Mouse (Mus musculus) CH12.LX (cell line): ENCODE data around the gene Mcrip1. TPM values are rescaled to one million over a fixed set of nuclear protein-coding genes. Genes with fewer than 3 reads are reported as not detected.
A peak's percentile ranks its signal among the peaks of the same experiment; 100 is the strongest.

ENCODE experiments used
- DNase-seq: peaks from one replicate; pipeline ENCODE4 v3.0.0-alpha.2; 2013; ENCODE audit errors: extremely low read depth
- H3K27ac ChIP-seq: 2 replicates; pipeline ENCODE4 v1.5.1; 2012; ENCODE audit warnings: low read depth, mild to moderate bottlenecking, control low read depth, moderate library complexity; ENCODE audit not compliant: insufficient read depth
- H3K27me3 ChIP-seq: replicated peaks from 2 replicates; pipeline ENCODE3; 2012; ENCODE audit warnings: inconsistent platforms
- H3K36me3 ChIP-seq, 2 experiments: replicated peaks in 1 of 2; 2 replicates each; pipeline versions ENCODE3 to v1.6.1; 2012; ENCODE audit warnings: inconsistent platforms in 1 of 2, low read length in 1 of 2, mild to moderate bottlenecking in 1 of 2, mixed read lengths in 1 of 2, moderate library complexity in 1 of 2; ENCODE audit not compliant: control insufficient read depth in 1 of 2, insufficient read depth in 1 of 2
- H3K4me1 ChIP-seq, 2 experiments: 2 replicates each; pipeline ENCODE4 v1.6.1; 2012; ENCODE audit warnings: inconsistent platforms in 1 of 2, moderate library complexity in 1 of 2; ENCODE audit not compliant: insufficient read depth in 2 of 2, control insufficient read depth in 1 of 2
- H3K4me2 ChIP-seq: 2 replicates; pipeline ENCODE4 v1.6.1; 2012; ENCODE audit warnings: low read depth, mild to moderate bottlenecking, control low read depth; ENCODE audit not compliant: poor library complexity, insufficient read depth, severe bottlenecking
- H3K4me3 ChIP-seq, 3 experiments: fragments of 150-350 bp in 1 of 3; sonication (generic) in 1 of 3; replicated peaks in 1 of 3; 2 replicates each; pipeline versions ENCODE3 to v1.5.1; 2011 to 2012; ENCODE audit warnings: low read depth in 2 of 3, low read length in 2 of 3, mild to moderate bottlenecking in 2 of 3, moderate library complexity in 2 of 3, control low read depth in 1 of 3, improper control_type of control experiment in 1 of 3, inconsistent platforms in 1 of 3, mixed read lengths in 1 of 3; ENCODE audit not compliant: poor library complexity in 1 of 3
- H3K79me2 ChIP-seq: replicated peaks from 2 replicates; pipeline ENCODE4 v1.6.1; 2012; ENCODE audit warnings: mild to moderate bottlenecking, moderate library complexity; ENCODE audit not compliant: control insufficient read depth, poor library complexity, insufficient read depth, severe bottlenecking; ENCODE audit errors: extremely low read depth
- H3K9ac ChIP-seq: 2 replicates; pipeline ENCODE4 v1.6.1; 2012; ENCODE audit warnings: low read depth, mild to moderate bottlenecking, control low read depth, moderate library complexity; ENCODE audit not compliant: insufficient read depth
- H3K9me3 ChIP-seq: replicated peaks from 2 replicates; pipeline ENCODE3; 2012; ENCODE audit warnings: low read length, inconsistent platforms, mixed read lengths
- BHLHE40 ChIP-seq: IDR thresholded peaks from 2 replicates; pipeline ENCODE4 v1.6.1; 2011; ENCODE audit warnings: mild to moderate bottlenecking, low read depth, low read length, improper control_type of control experiment
- CTCF ChIP-seq, 2 experiments: IDR thresholded peaks in 1 of 2; conservative IDR thresholded peaks in 1 of 2; 2 replicates each; pipeline ENCODE4 v1.5.1; 2011 to 2012; ENCODE audit warnings: low read depth in 2 of 2, low read length in 2 of 2, improper control_type of control experiment in 1 of 2, inconsistent platforms in 1 of 2, mild to moderate bottlenecking in 1 of 2, moderate library complexity in 1 of 2
- MAFK ChIP-seq: IDR thresholded peaks from 2 replicates; pipeline ENCODE4 v1.6.1; 2011; ENCODE audit warnings: low read length, improper control_type of control experiment; ENCODE audit not compliant: insufficient replicate concordance
- MEF2A ChIP-seq: IDR thresholded peaks from 2 replicates; pipeline ENCODE4 v1.6.1; 2014; ENCODE audit warnings: low read depth, mild to moderate bottlenecking, inconsistent platforms, low read length, improper control_type of control experiment, borderline replicate concordance
- MXI1 ChIP-seq: IDR thresholded peaks from 2 replicates; pipeline ENCODE4 v1.6.1; 2011; ENCODE audit warnings: mild to moderate bottlenecking, low read depth, low read length, improper control_type of control experiment
- MYC ChIP-seq: IDR thresholded peaks from 2 replicates; pipeline ENCODE4 v1.6.1; 2011; ENCODE audit warnings: low read depth, mild to moderate bottlenecking, improper control_type of control experiment, low read length
- NELFE ChIP-seq: IDR thresholded peaks from 2 replicates; pipeline ENCODE4 v1.6.1; 2011; ENCODE audit warnings: low read depth, low read length, improper control_type of control experiment
- RAD21 ChIP-seq: IDR thresholded peaks from 2 replicates; pipeline ENCODE4 v1.6.1; 2011; ENCODE audit warnings: low read depth, mild to moderate bottlenecking, low read length, improper control_type of control experiment, moderate library complexity
- RCOR1 ChIP-seq: conservative IDR thresholded peaks from 2 replicates; pipeline ENCODE4 v1.6.1; 2012; ENCODE audit warnings: low read depth, mild to moderate bottlenecking, inconsistent platforms, low read length, improper control_type of control experiment
- SIN3A ChIP-seq: IDR thresholded peaks from 2 replicates; pipeline ENCODE4 v1.6.1; 2012; ENCODE audit warnings: low read length, improper control_type of control experiment, inconsistent platforms
- SMC3 ChIP-seq: IDR thresholded peaks from 2 replicates; pipeline ENCODE4 v1.6.1; 2011; ENCODE audit warnings: low read depth, low read length, improper control_type of control experiment
- TBP ChIP-seq: conservative IDR thresholded peaks from 2 replicates; pipeline ENCODE4 v1.6.1; 2011; ENCODE audit warnings: low read depth, low read length, improper control_type of control experiment
- ZC3H11A ChIP-seq: IDR thresholded peaks from 2 replicates; pipeline ENCODE4 v1.6.1; 2012; ENCODE audit warnings: low read depth, mild to moderate bottlenecking, inconsistent platforms, low read length, improper control_type of control experiment
- dilution Hi-C: fragments of 300-500 bp; cut with MboI; formaldehyde crosslinking; loops from 2 replicates; pipeline ENCODE4 v1.14.3; 2020; ENCODE audit warnings: low sequenced_read_pairs; ENCODE audit not compliant: extremely low pct_unique_long_range_greater_than_20kb, extremely low pct_ligation_motif_present
- in situ Hi-C: fragments of 300-500 bp; cut with MboI; formaldehyde crosslinking; loops from 3 replicates; pipeline ENCODE4 v1.14.3; 2019; ENCODE audit warnings: low sequenced_read_pairs, low pct_ligation_motif_present, low pct_unique_long_range_greater_than_20kb, mixed read lengths
- polyA plus RNA-seq: library from polyadenylated mRNA; unstranded; fragments of >175 nt; gene quantifications from 2 replicates; pipeline ENCODE4 v1.2.1, GENCODE M21; 2012; ENCODE audit warnings: low read depth; ENCODE audit not compliant: insufficient read length
- total RNA-seq, 2 experiments: library from RNA; depleted of rRNA; stranded (reverse); fragments of 300-350 nt in 1 of 2; fragments of >200 nt in 1 of 2; gene quantifications; 2 replicates each; pipeline ENCODE4 v1.2.3; 2012 to 2014

The Mcrip1 gene
- total and polyA plus RNA-seq, 3 experiments, result 39.6 to 66.5 (median 46.2) TPM

- no peaks in the 10 kb centered on the region for H3K36me3 ChIP-seq
- H3K4me1 ChIP-seq, result peaks cover 5 to 15% of the 10 kb centered on the region in 2 experiments
- H3K27me3 ChIP-seq, result peaks cover 2% of the 10 kb centered on the region
- no peak overlapping the region for H3K4me2 ChIP-seq
- no peaks in the 10 kb centered on the region for H3K9me3 ChIP-seq
- DNase-seq, result no peak
- TF ChIP-seq BHLHE40 (peak; percentile 25; the same call in 1 of the 2 replicates), CTCF (conservative IDR thresholded peaks at IDR 0.05 in 1 of 2, IDR thresholded peaks at IDR 0.05 in 1 of 2; ENCODE audit: low read depth in 2 of 2, low read length in 2 of 2) (no peak)
- H3K27ac ChIP-seq, result no peak overlapping the region
- no peak overlapping the region for H3K9ac ChIP-seq
- dilution Hi-C loops, result no loop called here
- in situ Hi-C loops, result no loop called here
- H3K79me2 ChIP-seq, result no peaks in the 10 kb centered on the region
- no peak overlapping the region for H3K4me3 ChIP-seq
Measured at GRCm38 (mm10) chr11:120508290-120508870, 41.1 kb downstream of the Mcrip1 start.

- TF ChIP-seq TBP (no peak), ZC3H11A (no peak), RCOR1 (no peak), MYC (no peak), MEF2A (no peak), MXI1 (no peak), RAD21 (no peak), NELFE (no peak), CTCF (conservative IDR thresholded peaks at IDR 0.05 in 1 of 2, IDR thresholded peaks at IDR 0.05 in 1 of 2; ENCODE audit: low read depth in 2 of 2, low read length in 2 of 2) (no peak)
- TF ChIP-seq, all 38 proteins: peak for 0
- in situ Hi-C loops, result no loop called here
- Histone ChIP-seq H3K27ac (no peak overlapping the region), H3K4me2 (no peak overlapping the region), H3K4me3 (no peak overlapping the region), H3K27me3 (peaks cover 2% of the 10 kb centered on the region), H3K4me1 (peaks cover 5 to 15% of the 10 kb centered on the region in 2 experiments), H3K36me3 (no peaks in the 10 kb centered on the region), H3K9me3 (no peaks in the 10 kb centered on the region), H3K79me2 (no peaks in the 10 kb centered on the region), H3K9ac (no peak overlapping the region)
- no peak for DNase-seq
- dilution Hi-C loops, result no loop called here
Measured at GRCm38 (mm10) chr11:120507611-120508289, 41.8 kb downstream of the Mcrip1 start.

- Histone ChIP-seq H3K27me3 (peaks cover 2% of the 10 kb centered on the region), H3K4me1 (peaks cover 5 to 15% of the 10 kb centered on the region in 2 experiments), H3K4me2 (no peak overlapping the region), H3K9me3 (no peaks in the 10 kb centered on the region), H3K36me3 (no peaks in the 10 kb centered on the region), H3K27ac (no peak overlapping the region), H3K79me2 (no peaks in the 10 kb centered on the region), H3K9ac (no peak overlapping the region), H3K4me3 (no peak overlapping the region)
- in situ Hi-C loops (no loop called here), dilution Hi-C loops (no loop called here)
- no peak for DNase-seq
- TF ChIP-seq SIN3A, result 0 out of 2 replicates have a peak, but pooled peaks have one; percentile 9
- no peak for TF ChIP-seq MAFK
- TF ChIP-seq CTCF (conservative IDR thresholded peaks at IDR 0.05 in 1 of 2, IDR thresholded peaks at IDR 0.05 in 1 of 2; ENCODE audit: low read depth in 2 of 2, low read length in 2 of 2), result peak in 1 of 2 experiments; percentile 83; a peak in 3 of 4 replicates
- peak; percentile 58 for TF ChIP-seq SMC3
- TF ChIP-seq RAD21, result peak; percentile 64
Measured at GRCm38 (mm10) chr11:120506899-120507298, 42.6 kb downstream of the Mcrip1 start.
